Mouse (Mus musculus): ENCODE results near the gene Gm20388.

- TF ChIP-seq POLR2A (IDR thresholded peaks at IDR 0.05; ENCODE audit: borderline replicate concordance, extremely low read depth, insufficient read depth, insufficient read length, poor library complexity, severe bottlenecking) (no peak), CTCF (IDR thresholded peaks at IDR 0.05; ENCODE audit: borderline replicate concordance, extremely low read depth, insufficient read depth, insufficient read length) (no peak)
Observed at GRCm38 (mm10) chr8:121675161-121675560, 1764.5 kb downstream of the Gm20388 start.

Measured in brain, embryonic 14.5 days (tissue).